Mouse (Mus musculus) skeletal muscle tissue, adult 2 months (tissue): ENCODE data around the gene Alox5.

Experiments
- DNase-seq: peaks from one replicate; pipeline ENCODE4 v3.0.0-alpha.2; 2012; ENCODE audit warnings: low read depth, low spot score

Alox5 gene

DNA sequence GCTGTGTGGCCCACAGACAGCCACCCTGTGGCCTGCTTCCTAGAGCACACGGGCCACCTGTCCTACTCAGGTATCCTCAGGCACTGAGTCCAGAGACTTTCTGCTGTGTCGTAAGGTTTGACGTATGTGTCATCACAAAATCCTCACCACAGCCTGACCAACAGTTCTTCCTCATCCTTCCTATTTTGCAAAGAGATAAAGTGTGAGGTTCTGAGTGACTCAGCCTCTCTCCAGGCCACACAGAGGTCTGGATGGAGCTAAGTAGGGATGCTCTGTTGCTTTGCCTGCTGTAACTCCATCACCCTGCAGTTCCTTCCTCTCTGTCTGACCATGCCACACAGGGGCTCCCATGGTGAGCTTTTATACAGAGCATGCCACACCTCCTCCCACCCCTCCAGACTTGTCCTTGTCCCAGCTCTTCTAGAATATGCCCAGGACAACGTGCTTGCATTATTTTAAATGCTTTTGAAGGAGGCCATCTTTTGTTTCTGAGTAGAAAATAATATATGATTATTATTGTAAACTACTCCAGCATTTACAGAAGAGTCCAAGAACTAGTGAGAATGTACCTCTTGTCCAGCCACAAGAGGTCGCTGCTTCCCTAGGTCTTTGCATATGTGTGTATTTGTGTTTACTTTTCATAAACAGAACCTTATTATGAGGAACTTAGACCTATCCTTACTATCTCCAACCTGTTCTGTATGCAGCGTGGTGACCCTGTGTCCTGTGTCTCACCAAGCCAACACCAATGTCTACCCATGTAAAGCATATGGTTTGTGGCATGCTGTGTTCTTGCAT is 43.3 kb downstream of the Alox5 start:
- no peak for DNase-seq

DNA sequence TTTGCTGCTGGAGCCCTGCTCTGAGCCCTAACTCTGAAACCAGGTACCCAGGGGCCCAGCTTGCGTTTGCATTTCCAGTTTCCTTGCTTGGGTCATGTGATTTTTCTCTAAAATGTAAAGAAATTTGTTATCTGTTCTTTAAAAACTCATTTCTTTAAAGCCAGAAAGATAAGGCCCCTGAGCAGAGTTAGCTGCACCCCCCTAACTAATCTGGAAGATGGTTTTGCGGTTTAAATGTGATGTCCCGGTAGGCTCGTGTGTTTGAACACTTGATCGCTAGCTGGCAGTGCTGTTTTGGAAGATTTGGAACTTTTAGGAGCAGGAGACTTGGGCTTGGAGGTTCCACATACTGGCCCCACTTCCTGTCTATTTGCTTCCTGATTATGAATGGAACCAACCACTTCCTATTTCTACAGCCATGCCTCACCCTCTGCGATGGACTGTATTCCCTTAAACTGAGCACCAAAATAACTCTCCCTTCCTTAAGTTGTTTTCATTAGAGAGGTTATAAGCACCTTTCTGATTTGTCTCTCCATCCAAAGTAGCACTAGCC is 44.9 kb downstream of the Alox5 start:
- no peak for DNase-seq

DNA sequence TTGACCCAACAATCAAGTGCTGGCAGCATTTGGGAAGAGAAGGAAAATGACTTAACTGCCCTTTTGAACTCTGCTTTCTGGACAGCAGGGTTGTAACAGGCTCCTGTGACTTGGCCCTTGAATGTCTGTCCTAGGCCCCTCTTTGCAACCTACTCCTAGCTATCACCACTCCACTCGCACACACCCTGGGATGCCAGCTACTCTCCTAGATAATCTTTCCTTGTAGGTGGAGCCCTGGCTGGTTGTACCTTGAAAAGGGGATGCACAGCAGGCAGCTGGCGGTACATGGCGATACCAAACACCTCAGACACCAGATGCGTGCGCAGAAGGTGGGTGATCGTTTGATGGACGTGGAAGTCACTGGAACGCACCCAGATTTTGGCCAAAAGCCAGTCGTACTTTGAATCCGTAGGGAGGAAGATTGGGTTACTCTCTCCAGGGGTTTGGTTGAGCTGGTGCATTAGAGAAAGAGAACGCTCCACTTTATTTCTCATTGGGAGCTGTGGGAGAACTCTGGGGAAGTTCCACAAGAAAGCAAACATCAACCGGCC is 45.8 kb downstream of the Alox5 start:
- no peak for DNase-seq

DNA sequence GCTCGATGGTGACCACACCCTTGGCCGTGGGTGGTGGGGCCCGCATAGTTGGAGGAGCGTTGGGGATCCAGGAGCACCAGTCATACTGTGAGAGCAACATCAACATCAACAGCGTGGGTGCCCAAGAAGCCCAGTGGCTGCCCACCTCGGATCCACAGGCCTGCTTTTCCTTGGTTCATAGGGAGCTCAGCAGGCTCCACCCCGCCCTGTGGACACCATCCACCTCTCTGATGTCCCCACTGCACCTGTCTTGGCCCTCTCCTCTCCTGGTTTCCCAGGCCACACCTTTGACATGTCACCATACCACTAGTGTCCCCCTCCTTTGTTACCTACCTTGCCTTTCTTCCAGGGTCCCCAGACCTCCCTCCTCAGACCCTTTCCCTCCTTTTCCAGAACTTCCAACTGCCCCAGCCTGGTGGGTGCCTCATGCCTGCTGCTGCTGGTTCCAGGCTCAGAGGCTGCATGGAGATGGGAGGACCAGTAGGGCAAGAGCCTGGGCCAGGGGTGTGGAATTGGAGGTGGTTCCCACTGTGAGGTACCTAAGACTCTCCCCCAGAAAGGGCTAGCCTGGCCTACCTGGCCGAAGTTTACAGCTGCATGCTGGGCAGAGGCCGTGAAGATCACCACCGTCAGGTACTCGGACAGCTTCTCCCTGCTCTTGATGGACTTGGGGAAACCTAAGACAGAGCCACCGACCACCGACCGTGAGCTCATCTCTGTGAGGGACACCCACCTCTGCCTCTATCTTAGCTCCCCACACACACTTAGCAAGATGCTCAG is 48.2 kb downstream of the Alox5 start:
- no peak for DNase-seq

DNA sequence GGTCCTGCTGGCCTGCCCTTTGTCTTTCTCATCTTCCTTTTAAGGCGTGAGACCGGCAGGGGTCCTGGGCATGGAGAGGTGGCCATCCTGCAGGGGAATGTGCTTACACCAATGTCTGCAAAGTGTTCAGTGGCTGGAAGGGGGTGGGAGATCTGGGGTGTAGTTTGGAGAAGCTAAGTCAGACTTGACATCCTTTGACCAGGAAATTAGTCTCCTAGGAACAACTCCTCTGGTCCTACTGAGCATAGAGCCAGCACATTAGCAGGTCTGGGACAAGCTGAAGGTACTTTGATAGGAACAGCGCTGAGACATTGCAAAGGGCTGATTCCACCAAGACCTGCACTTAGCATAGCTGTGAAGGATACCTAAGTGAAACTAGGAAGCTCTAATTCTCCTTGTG is 49.3 kb downstream of the Alox5 start:
- no peak for DNase-seq

DNA sequence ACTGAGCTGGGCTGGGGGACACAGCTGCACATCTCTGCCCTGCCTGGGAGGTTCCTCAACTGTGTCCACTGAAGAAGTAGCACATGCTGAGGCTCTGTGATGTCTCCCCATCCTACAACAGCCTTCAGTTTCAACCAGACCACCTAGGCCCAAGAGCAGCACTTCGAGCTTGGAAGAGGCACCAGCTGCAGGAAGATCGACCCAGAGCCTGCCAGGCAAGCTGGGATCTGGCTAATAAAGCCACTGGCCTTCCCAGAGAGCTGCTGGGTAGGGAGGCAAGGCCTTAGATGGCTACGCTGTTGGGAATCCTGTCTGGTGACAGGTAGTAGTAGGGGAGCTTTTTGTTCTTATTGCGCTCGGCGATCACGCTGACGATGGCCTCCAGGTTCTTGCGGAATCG is 50.5 kb downstream of the Alox5 start:
- no peak for DNase-seq

DNA sequence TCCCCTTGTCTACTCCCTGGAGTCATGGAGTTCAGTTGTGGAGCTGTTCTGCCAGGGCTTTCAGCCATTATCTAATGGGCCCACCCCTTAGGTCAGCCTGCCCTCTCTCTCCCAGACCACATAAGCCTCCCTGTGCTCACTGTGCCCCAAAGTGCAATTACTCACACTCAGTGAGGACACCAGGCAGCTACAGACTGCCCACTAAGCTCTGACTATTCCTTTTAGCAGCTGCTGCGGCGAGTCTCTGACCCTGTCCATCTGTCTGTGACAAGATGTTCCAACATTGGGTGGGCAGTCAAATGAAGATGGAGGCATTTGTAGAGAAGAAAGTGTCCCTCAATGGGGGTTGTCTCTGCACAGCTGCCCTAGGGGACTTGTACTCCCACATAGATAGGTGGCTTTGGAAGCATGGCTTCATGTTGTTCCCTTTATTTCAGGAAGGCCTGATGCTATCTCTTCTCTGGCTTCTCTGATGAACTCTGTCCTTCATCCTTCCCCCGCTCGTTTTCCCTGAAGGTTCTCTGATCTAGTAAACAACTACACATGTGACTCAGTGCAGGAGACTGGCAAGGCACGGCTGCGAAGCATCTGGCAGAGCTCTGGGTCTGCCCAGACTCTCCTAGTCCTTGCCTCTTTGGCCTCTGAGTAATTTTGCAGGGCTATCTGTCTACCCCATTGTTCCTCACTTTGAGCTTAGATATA is 52.9 kb downstream of the Alox5 start:
- no peak for DNase-seq

DNA sequence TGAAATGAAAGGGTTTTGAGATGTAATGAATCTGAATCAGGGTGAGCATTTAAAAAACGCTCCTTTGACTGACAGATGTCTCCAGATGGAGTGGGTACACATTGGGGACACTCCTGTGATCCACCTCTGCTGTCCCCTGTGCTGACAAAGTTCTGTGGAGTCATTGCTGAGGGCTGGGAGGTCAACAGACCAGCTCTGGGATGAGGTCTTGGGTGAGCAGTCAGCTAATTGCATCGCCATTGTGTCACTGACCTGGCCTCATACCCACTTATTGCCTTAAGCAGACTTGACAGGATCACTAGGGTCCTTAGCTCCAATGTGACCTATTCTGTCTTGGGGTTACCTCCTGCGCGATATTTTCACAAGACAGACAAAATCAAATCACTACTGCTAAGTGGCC is 53.8 kb downstream of the Alox5 start:
- no peak for DNase-seq

DNA sequence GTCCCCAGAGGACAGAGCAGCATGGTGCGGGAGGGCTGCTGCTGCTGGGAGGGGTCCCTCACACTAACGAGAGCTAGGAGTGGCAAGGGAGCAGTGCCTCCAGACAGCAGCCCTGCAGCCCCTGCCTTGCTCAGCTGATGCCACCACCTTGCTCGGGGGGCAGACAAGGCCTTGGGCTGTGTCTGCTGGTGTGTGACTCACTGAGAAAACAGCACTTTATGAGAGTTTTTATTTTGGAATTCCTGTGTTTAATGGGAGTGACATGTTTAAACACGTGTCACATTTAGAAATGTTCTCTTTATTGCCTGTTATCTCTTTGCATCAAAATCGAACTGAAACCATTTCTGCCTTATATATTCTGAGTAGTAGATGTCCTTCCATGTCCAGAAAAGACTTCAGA is 54.3 kb downstream of the Alox5 start:
- DNase-seq = no peak

DNA sequence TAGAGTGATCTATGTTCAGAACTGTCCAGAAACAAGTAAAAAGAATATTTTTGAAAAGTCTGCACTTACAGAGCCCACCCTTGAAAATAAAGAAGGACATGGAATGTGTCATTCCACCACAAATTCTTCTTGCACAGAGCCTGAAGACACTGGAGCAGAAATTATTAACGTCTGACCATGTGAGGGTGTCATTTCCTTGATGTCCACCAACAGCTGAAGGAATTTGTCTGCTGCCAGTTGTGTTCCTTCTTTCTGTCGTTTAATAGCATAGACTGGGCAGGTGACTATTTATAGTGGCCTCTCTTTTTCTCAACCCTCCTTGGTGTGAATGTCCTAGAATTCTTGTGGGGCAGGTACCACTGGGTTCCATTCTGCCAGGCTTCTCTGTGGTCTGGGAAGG is 54.8 kb downstream of the Alox5 start:
- DNase-seq = no peak

DNA sequence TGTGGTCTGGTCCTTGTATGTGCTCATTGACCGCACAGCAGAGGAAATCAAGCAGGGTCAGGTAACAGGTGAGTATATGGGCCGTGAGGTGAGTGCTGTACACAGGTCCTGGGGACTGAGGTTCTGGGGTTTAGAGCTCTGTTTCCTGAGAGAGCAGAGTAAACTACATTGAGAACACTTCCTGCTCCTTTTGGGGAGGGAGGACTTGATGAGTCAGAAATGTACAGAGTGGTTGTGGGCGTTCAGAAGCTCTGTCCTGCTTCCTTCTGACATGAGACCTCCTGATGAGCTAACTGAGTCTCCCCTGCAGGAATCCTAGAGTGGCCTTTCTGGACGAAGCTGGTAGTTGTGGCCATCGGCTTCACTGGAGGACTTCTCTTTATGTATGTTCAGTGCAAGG is 55.3 kb downstream of the Alox5 start:
- no peak for DNase-seq

DNA sequence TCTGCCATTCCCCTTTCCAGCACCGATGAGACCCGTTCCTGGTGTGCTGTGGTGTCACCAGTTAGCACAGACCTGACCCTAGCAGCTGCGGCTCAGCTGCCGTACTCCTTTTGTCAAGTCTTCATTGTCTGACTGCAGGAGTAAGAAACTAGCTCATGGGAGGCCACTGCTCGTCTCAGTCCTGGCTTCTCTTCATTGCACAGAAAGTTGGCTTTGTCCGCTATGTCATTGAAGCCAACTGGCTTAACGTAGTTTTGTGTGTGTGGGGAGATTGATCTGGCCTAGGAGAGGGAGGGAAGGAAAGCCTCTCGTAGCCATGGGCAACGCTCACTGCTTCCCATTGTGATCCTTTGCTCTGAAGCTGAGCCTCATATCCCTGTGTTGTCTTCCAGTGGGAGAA is 55.7 kb downstream of the Alox5 start:
- no peak for DNase-seq

DNA sequence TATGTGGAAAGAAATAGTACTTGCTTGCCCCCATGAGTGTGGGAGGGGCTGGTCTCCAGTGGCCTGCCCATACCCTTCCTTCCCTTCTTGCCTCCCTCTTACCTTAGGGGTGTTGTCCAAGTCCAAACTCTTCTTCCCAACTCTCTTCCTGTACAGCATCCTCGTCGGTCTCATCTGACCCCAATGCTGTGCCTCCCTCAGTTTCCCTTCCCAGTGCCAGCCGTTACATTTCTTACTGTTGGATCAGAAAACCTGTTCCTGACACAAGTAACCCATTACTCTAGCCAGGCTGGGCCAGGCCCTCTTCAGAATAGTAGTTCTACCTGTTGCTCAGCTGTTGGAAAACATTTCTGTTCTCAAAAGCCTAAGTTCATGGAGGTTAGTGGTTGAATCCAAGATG is 58.6 kb downstream of the Alox5 start:
- no peak for DNase-seq

DNA sequence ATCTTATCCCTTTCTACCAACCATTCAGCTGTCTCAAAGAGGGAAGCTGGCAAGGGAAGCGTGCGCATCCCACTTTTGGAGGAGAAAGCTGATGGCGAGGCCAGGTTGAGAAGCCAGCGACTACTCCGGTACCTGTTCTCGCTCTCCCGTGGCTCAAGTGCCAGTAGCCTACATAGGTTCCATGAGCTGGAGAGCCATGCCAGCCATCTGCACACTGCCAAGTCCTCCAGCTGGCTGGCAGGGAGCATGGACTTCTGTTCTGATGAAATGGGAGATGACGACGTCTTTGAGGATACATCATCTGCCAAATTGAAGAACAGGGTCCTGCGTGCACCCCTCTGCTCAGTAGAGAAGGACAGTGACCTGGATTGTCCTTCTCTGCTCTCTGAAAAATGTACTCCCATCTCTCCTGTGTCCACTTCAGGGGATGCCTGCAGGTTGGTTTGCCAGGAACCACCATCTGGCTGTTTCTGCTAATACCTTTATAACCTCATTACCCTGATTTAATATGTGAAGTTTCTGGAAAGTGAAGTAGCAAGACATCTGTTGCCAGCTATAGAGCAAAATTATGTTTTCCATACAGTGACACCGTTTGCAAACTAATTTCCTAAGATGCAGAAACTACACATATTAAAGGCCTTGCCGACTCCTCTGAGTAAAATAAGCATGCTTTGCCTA is 59.1 kb downstream of the Alox5 start:
- no peak for DNase-seq

DNA sequence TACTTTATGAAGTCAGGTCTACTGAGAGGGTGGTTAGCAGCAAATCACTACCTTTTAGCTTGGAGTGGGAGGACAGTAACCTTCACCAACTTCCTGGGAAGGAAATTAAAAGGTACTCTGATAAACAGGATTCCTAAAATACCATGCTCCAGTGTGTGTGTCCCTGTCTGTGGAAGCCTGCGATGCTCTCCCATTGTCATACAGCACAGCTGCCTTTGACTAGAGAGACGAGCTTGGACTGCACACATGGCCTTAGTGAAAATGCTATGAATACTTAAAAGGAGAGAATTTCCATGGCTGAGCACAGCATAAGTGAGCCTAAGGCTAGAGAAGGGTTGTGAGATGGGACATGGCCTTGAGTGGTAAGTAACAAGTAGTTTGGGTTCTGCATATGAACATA is 62.8 kb downstream of the Alox5 start:
- DNase-seq = no peak

DNA sequence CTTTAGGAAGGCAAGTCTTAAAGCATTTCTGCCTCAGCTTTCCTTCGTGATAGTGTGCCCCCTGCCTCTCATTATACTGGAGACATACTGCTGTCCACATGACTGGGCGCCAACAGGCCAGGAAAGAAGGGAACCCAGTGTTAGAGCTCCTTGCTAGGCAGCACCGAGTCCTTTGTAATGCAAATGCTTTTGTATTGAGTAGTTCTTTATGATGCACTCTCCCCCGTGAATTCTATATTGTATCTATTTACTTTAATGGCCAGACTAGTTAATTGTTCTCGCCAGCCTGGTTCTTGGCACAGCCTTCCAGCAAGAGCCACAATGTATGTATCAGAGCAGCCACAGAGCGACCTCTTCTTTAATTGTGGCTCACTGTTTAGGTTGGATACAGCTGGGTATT is 63.4 kb downstream of the Alox5 start:
- DNase-seq = no peak

DNA sequence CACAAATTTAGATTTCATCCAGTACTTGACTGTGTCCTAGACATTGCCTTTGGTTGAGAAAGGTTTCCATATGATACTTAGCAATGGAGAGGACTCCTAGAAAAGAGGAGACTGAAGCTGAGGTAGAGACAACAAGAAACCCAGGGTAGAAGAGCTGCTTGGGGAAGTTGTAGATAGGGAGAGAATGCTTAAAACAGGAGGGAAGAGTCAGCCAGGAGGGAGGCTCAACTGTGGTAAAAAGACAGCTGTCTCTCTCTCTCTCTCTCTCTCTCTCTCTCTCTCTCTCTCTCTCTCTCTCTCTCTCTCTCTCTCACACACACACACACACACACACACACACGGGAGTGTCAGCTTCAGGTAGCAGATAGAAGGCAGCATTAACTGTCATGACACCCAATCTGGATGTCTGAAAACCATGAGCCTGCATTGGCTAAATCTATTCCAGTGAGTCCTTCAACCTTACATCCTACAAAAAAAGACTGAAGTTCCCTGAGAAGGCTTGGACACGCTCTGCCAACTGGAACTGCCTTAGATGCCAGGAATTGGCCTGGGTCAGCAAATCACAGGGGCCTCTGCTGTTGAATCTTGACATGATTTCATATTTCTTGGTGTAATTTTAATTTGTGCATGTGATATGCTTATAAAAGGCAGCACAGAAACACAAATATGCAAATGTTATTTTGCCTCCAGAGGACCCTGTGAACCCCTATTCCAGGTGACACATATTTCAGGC is 65.9 kb downstream of the Alox5 start:
- no peak for DNase-seq

DNA sequence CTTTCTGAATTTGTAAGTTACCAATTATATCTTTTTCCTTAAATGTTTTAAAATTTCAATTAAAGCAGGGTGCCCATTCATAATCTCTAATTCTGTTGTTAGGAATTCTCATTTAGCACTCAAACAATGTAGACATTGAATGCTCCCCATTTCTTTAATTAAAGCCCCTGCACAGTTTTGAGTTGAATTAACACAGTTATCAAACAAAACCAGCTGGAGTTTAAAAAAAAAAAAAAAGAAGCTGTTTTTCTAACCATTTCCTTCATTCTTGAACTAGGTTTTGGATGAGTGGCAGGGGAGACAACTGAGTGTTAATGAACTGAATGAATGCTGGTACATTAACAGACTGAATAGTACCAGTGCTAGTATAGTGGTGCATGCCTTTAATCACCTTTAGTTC is 71.5 kb downstream of the Alox5 start:
- DNase-seq = no peak

DNA sequence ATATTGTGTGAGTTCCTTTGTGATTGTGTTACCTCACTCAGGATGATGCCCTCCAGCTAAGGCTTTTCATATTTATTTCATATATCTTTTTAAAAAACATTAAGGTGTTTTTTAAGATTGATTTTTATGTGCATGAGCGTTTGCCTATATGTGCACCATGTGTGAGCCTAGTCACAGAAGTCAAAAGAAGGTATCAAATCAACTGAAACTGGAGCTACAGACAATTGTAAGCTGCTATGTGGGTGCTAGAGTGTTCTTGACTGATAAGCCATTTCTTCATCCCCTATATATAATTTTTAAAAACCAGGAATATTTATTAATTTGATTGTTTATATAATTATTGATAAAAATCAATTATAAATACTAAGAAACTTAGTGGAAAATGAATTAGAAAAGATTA is 72.9 kb downstream of the Alox5 start:
- DNase-seq = no peak

DNA sequence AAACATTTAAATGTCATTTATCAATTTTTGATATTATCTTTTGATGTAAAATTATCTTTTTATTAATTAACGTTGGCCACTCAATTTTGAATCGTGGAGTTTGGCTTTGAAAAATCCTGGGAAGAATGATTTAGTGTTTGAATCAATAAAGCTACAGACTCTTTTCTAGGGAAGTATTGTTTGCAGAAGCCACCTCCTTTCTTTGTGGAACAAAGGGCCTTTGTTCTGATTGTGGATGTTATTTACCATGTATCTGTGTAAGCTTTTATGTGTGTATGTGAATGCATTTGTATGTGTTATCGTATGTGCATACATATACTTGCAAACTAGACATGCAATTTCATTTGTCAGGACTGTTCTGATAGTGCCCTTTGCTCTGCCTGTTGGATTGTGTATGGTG is 74.5 kb downstream of the Alox5 start:
- DNase-seq = no peak

DNA sequence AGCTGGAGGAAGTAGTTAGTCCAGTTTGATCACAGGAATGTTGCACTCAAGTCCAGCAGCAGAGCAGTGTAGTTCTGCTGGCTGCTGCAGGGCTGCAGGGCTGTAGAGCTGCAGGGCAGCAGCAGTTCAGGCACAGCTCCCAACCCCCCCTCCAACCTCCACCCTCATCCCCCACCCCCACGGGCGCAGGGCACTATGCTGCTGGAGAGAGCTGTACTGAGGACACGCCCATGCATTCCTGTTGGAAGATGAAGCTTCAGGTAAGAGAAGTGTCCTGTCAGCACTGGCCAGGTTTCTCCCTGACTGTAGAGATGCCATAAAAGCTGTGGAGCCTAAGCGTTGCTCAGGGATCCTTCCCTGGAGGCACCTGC is 74.9 kb downstream of the Alox5 start:
- no peak for DNase-seq
